Mouse (Mus musculus): Measurements from ENCODE around the gene Dap. TPM values are rescaled to one million over a fixed set of nuclear protein-coding genes. Genes with fewer than 3 reads are reported as not detected.

The Dap gene
- polyA plus RNA-seq, 1 experiment from 2014 or later, result 76.9 TPM

DNA sequence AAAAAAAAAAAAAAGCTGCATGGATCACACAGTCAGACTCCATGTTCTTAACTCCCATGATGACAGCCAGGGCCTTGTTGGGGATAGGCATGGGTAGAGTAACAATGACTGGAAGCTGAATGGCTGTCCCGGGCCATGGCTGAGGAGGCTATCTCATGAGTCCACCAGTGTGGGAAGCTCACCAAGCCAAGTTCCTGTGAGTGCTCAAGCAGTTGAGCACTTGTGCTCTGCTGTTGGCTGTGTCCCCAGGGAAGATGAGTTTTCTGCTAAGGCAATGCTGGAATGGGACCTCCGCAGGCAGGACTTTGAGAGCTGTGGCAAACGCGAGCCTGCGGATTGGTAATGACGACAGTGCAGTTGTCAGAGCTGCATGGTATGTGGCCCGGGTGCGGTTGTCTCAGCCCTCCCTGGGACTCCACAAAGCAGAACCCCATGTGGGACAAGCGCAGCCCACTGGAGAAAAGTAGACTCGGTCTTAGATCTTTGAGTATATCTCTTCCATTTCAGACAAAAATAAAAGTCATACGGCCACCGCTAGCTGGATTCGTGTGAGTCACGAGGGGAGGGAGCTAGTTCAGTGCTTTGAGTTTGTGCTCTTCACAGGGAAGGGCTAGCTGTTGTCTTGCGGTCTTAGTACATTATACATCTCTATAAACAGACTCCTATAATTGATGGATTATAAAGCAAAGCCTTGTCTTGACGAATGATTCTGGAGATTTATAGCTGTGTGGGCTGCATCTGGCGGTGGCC lies 20.8 kb downstream of the Dap start:
- Histone ChIP-seq H3K27ac (ENCODE audit: low read depth, low read length) (no peak overlapping the region), H3K36me3 (ENCODE audit: control insufficient read depth, insufficient read depth, low read length) (peaks cover 11% of the 10 kb centered on the region), H3K4me2 (no peak overlapping the region), H3K9me3 (ENCODE audit: control insufficient read depth, low read length) (no peaks in the 10 kb centered on the region), H3K9ac (ENCODE audit: low read depth, low read length) (no peak overlapping the region), H3K27me3 (replicated peaks; ENCODE audit: control insufficient read depth, insufficient read depth, low read length) (no peaks in the 10 kb centered on the region), H3K4me1 (replicated peaks; ENCODE audit: control insufficient read depth, insufficient read depth, low read length) (no peaks in the 10 kb centered on the region), H3K4me3 (ENCODE audit: low read depth, low read length) (no peak overlapping the region)
- 91% methylated on average over 17 of the region's 17 CpGs for WGBS
- no peak for DNase-seq (ENCODE audit: low spot score)
- ATAC-seq (replicated peaks; ENCODE audit: low FRiP score), result no peak

GRCm38 (mm10) chr15:31245934-31246333 lies 21.8 kb downstream of the Dap start:
- H3K4me3 ChIP-seq (ENCODE audit: low read depth, low read length), result no peak overlapping the region
- H3K27ac ChIP-seq (ENCODE audit: low read depth, low read length), result no peak overlapping the region
- H3K4me2 ChIP-seq, result no peak overlapping the region
- no peak overlapping the region for H3K9ac ChIP-seq (ENCODE audit: low read depth, low read length)
- no peaks in the 10 kb centered on the region for H3K9me3 ChIP-seq (ENCODE audit: control insufficient read depth, low read length)
- H3K36me3 ChIP-seq (ENCODE audit: control insufficient read depth, insufficient read depth, low read length), result peaks cover 9% of the 10 kb centered on the region
- no peak for ATAC-seq (replicated peaks; ENCODE audit: low FRiP score)
- 68% methylated on average over 9 of the region's 9 CpGs for WGBS
- no peak for DNase-seq (ENCODE audit: low spot score)
- H3K27me3 ChIP-seq (replicated peaks; ENCODE audit: control insufficient read depth, insufficient read depth, low read length), result no peaks in the 10 kb centered on the region
- 0 out of 2 replicates have a peak, but pooled peaks cover under 1% of the 10 kb centered on the region for H3K4me1 ChIP-seq (replicated peaks; ENCODE audit: control insufficient read depth, insufficient read depth, low read length)

- peaks cover under 1% of the 10 kb centered on the region for H3K36me3 ChIP-seq (ENCODE audit: control insufficient read depth, insufficient read depth, low read length)
- H3K27me3 ChIP-seq (replicated peaks; ENCODE audit: control insufficient read depth, insufficient read depth, low read length), result no peaks in the 10 kb centered on the region
- H3K4me2 ChIP-seq, result no peak overlapping the region
- WGBS, result 70% methylated on average over 9 of the region's 9 CpGs
- H3K4me3 ChIP-seq (ENCODE audit: low read depth, low read length), result no peak overlapping the region
- no peak for DNase-seq (ENCODE audit: low spot score)
- H3K27ac ChIP-seq (ENCODE audit: low read depth, low read length), result no peak overlapping the region
- no peaks in the 10 kb centered on the region for H3K9me3 ChIP-seq (ENCODE audit: control insufficient read depth, low read length)
- H3K4me1 ChIP-seq (replicated peaks; ENCODE audit: control insufficient read depth, insufficient read depth, low read length), result peaks cover 6% of the 10 kb centered on the region; the same call in 1 of the 2 replicates
- H3K9ac ChIP-seq (ENCODE audit: low read depth, low read length), result no peak overlapping the region
- no peak for ATAC-seq (replicated peaks; ENCODE audit: low FRiP score)
Observed at GRCm38 (mm10) chr15:31247035-31247434, 22.9 kb downstream of the Dap start.

DNA sequence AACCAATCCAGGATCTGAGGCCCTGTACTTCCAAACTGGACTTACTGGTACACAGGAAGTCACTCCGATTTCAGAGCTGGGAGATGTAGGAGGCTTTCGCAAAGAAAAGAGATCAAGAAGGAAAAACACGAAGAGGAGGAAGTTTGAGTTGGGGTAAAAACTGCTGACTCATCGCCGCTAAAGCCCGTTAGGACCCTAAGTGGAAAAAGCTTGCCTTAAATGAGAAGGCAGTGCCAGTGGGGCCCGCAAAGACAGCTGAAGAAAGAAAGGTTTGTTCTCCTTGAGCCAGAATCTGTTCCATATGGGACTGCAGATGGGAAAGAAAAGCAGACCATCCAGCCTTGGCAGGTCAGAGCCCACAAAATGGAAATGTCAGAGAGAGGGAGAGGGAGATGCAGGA lies 24.8 kb downstream of the Dap start:
- Histone ChIP-seq H3K27me3 (replicated peaks; ENCODE audit: control insufficient read depth, insufficient read depth, low read length) (no peaks in the 10 kb centered on the region), H3K4me1 (replicated peaks; ENCODE audit: control insufficient read depth, insufficient read depth, low read length) (peaks cover 16% of the 10 kb centered on the region), H3K9ac (ENCODE audit: low read depth, low read length) (no peak overlapping the region), H3K9me3 (ENCODE audit: control insufficient read depth, low read length) (no peaks in the 10 kb centered on the region), H3K36me3 (ENCODE audit: control insufficient read depth, insufficient read depth, low read length) (no peaks in the 10 kb centered on the region), H3K27ac (ENCODE audit: low read depth, low read length) (no peak overlapping the region), H3K4me3 (ENCODE audit: low read depth, low read length) (no peak overlapping the region), H3K4me2 (no peak overlapping the region)
- DNase-seq (ENCODE audit: low spot score) (no peak), ATAC-seq (replicated peaks; ENCODE audit: low FRiP score) (no peak)
- 50% methylated on average over 7 of the region's 7 CpGs for WGBS

- no peak overlapping the region for H3K4me3 ChIP-seq (ENCODE audit: low read depth, low read length)
- H3K27ac ChIP-seq (ENCODE audit: low read depth, low read length), result no peak overlapping the region
- WGBS, result 57% methylated on average over 2 of the region's 2 CpGs
- H3K27me3 ChIP-seq (replicated peaks; ENCODE audit: control insufficient read depth, insufficient read depth, low read length), result no peaks in the 10 kb centered on the region
- H3K9me3 ChIP-seq (ENCODE audit: control insufficient read depth, low read length), result no peaks in the 10 kb centered on the region
- peaks cover 16% of the 10 kb centered on the region for H3K4me1 ChIP-seq (replicated peaks; ENCODE audit: control insufficient read depth, insufficient read depth, low read length)
- H3K4me2 ChIP-seq, result no peak overlapping the region
- H3K9ac ChIP-seq (ENCODE audit: low read depth, low read length), result no peak overlapping the region
- no peaks in the 10 kb centered on the region for H3K36me3 ChIP-seq (ENCODE audit: control insufficient read depth, insufficient read depth, low read length)
- ATAC-seq (replicated peaks; ENCODE audit: low FRiP score), result no peak
- no peak for DNase-seq (ENCODE audit: low spot score)
Observed at GRCm38 (mm10) chr15:31250027-31250426, 25.9 kb downstream of the Dap start.

GRCm38 (mm10) chr15:31250676-31251075 lies 26.6 kb downstream of the Dap start:
- H3K9ac ChIP-seq (ENCODE audit: low read depth, low read length), result no peak overlapping the region
- no peak overlapping the region for H3K4me2 ChIP-seq
- peaks cover 16% of the 10 kb centered on the region for H3K4me1 ChIP-seq (replicated peaks; ENCODE audit: control insufficient read depth, insufficient read depth, low read length)
- ATAC-seq (replicated peaks; ENCODE audit: low FRiP score) (no peak), DNase-seq (ENCODE audit: low spot score) (no peak)
- no peaks in the 10 kb centered on the region for H3K27me3 ChIP-seq (replicated peaks; ENCODE audit: control insufficient read depth, insufficient read depth, low read length)
- no peaks in the 10 kb centered on the region for H3K36me3 ChIP-seq (ENCODE audit: control insufficient read depth, insufficient read depth, low read length)
- H3K27ac ChIP-seq (ENCODE audit: low read depth, low read length), result no peak overlapping the region
- no peaks in the 10 kb centered on the region for H3K9me3 ChIP-seq (ENCODE audit: control insufficient read depth, low read length)
- no peak overlapping the region for H3K4me3 ChIP-seq (ENCODE audit: low read depth, low read length)
- WGBS, result 85% methylated on average over 3 of the region's 3 CpGs

GRCm38 (mm10) chr15:31251189-31251588 lies 27.1 kb downstream of the Dap start:
- Histone ChIP-seq H3K36me3 (ENCODE audit: control insufficient read depth, insufficient read depth, low read length) (no peaks in the 10 kb centered on the region), H3K27me3 (replicated peaks; ENCODE audit: control insufficient read depth, insufficient read depth, low read length) (no peaks in the 10 kb centered on the region), H3K9ac (ENCODE audit: low read depth, low read length) (no peak overlapping the region), H3K4me1 (replicated peaks; ENCODE audit: control insufficient read depth, insufficient read depth, low read length) (peaks cover 16% of the 10 kb centered on the region), H3K4me3 (ENCODE audit: low read depth, low read length) (no peak overlapping the region), H3K4me2 (no peak overlapping the region), H3K9me3 (ENCODE audit: control insufficient read depth, low read length) (no peaks in the 10 kb centered on the region), H3K27ac (ENCODE audit: low read depth, low read length) (no peak overlapping the region)
- DNase-seq (ENCODE audit: low spot score) (no peak), ATAC-seq (replicated peaks; ENCODE audit: low FRiP score) (no peak)
- 84% methylated on average over 6 of the region's 6 CpGs for WGBS

GRCm38 (mm10) chr15:31252590-31253311 lies 28.6 kb downstream of the Dap start:
- no peak overlapping the region for H3K4me2 ChIP-seq
- H3K9ac ChIP-seq (ENCODE audit: low read depth, low read length), result no peak overlapping the region
- H3K9me3 ChIP-seq (ENCODE audit: control insufficient read depth, low read length), result no peaks in the 10 kb centered on the region
- no peak overlapping the region for H3K4me3 ChIP-seq (ENCODE audit: low read depth, low read length)
- WGBS, result 62% methylated on average over 16 of the region's 16 CpGs
- H3K36me3 ChIP-seq (ENCODE audit: control insufficient read depth, insufficient read depth, low read length), result no peaks in the 10 kb centered on the region
- H3K27me3 ChIP-seq (replicated peaks; ENCODE audit: control insufficient read depth, insufficient read depth, low read length), result no peaks in the 10 kb centered on the region
- H3K27ac ChIP-seq (ENCODE audit: low read depth, low read length), result no peak overlapping the region
- DNase-seq (ENCODE audit: low spot score), result no peak
- H3K4me1 ChIP-seq (replicated peaks; ENCODE audit: control insufficient read depth, insufficient read depth, low read length), result peaks cover 16% of the 10 kb centered on the region
- ATAC-seq (replicated peaks; ENCODE audit: low FRiP score), result peak; percentile 62

- Histone ChIP-seq H3K36me3 (ENCODE audit: control insufficient read depth, insufficient read depth, low read length) (no peaks in the 10 kb centered on the region), H3K9ac (ENCODE audit: low read depth, low read length) (no peak overlapping the region), H3K4me2 (no peak overlapping the region), H3K4me3 (ENCODE audit: low read depth, low read length) (no peak overlapping the region), H3K9me3 (ENCODE audit: control insufficient read depth, low read length) (no peaks in the 10 kb centered on the region), H3K27me3 (replicated peaks; ENCODE audit: control insufficient read depth, insufficient read depth, low read length) (no peaks in the 10 kb centered on the region), H3K4me1 (replicated peaks; ENCODE audit: control insufficient read depth, insufficient read depth, low read length) (peaks cover 19% of the 10 kb centered on the region), H3K27ac (ENCODE audit: low read depth, low read length) (no peak overlapping the region)
- DNase-seq (ENCODE audit: low spot score) (no peak), ATAC-seq (replicated peaks; ENCODE audit: low FRiP score) (no peak)
- WGBS, result 74% methylated on average over 8 of the region's 8 CpGs
Observed at GRCm38 (mm10) chr15:31253380-31253779, 29.3 kb downstream of the Dap start.
